Mouse (Mus musculus): ENCODE measurements around the gene Zfyve28.

- no peak for TF ChIP-seq POLR2A (IDR thresholded peaks at IDR 0.05; ENCODE audit: extremely low read depth, insufficient read depth, low read length)
- TF ChIP-seq CTCF (IDR thresholded peaks at IDR 0.05; ENCODE audit: extremely low read depth, insufficient read depth, low read length) = no peak
These were observed 47.4 kb upstream of the Zfyve28 start for GRCm38 (mm10) chr5:34335539-34336096.
